Mouse (Mus musculus) spleen, postnatal 4 days (tissue): ENCODE measurements around the gene Josd1.

Source experiments
- DNase-seq, 2 experiments: peaks; one replicate each; pipeline ENCODE4 v3.0.0; 2022; ENCODE audit warnings: low spot score in 2 of 2

Josd1 gene

DNA sequence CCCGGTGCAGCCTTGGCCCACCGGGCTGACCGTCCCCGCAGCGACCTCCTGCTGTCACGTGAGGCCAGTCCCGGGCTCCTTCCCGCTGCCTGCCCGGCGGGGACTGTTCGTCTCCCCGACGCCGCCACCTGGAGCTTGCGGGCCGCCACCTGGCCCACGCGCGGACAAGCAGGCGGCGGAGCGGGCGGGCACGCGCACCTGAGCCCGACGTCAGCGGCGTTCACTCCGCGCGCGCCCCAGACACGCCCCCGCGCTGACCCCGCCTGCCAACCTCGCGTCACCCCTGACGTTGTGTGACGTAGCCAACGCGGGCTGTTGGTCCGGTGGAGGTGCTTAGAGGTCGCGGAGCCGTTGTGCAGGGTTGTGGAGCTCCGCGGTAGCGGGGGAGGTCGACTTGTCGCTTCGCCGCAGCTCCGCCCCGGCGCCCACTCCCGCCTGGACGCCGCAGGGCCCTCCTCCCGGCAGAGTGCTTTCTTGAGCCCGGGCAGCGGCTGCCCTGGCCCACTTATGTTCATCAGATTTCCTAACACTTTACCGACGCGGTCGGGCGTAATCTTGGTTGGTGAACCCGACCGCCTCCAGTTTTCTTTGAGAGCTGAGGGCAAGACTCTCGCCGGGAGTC lies at the start of gene Josd1:
Gene Josd1, minus strand, starts transcription at position 274 of the 622 bp plus-strand sequence.
- peak; percentile 98 to 99 for DNase-seq

DNA sequence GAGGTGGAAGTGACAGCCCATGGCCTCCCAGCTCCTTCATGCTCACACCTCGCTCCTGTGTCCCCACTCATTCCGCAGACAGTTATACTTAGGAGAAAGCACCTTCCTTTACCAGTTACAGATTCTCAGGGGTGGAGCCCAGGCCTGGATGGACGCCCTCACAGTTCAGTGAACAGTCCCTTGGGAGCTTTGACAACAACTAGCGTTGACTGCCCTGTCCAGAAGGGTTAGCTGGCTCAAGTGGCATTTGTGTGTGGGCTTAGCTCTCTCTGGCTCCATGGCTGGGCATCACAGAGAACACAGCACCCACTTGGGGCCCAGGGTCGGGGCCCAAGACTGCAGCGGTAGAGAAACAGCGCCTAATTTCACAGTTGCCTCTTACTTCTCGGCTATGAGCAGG lies 46.6 kb upstream of the Josd1 start:
- no peak for DNase-seq

- no peak for DNase-seq
Observed at GRCm38 (mm10) chr15:79733640-79734039, 45.9 kb upstream of the Josd1 start.

DNA sequence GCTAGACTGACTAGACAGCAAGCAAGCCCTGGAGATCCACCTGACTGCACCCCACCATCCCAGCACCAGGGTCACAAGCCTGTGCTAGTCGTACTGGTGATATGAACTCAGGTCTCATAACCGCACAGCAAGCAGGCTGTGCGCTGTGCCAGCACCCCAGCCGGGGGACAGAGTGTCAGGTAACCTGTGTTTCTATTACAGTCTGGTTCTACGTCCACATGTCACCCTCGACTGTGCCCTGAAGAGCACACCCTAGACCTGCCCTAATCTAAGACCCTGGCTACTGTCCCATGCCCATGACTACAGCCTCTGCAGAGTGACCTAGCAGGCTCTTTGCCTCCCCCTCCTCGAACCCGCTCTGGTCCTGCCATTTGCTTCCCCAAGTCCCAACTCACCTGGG lies 45.5 kb upstream of the Josd1 start:
- no peak for DNase-seq

- no peak for DNase-seq
Observed at GRCm38 (mm10) chr15:79731554-79731953, 43.8 kb upstream of the Josd1 start.

DNA sequence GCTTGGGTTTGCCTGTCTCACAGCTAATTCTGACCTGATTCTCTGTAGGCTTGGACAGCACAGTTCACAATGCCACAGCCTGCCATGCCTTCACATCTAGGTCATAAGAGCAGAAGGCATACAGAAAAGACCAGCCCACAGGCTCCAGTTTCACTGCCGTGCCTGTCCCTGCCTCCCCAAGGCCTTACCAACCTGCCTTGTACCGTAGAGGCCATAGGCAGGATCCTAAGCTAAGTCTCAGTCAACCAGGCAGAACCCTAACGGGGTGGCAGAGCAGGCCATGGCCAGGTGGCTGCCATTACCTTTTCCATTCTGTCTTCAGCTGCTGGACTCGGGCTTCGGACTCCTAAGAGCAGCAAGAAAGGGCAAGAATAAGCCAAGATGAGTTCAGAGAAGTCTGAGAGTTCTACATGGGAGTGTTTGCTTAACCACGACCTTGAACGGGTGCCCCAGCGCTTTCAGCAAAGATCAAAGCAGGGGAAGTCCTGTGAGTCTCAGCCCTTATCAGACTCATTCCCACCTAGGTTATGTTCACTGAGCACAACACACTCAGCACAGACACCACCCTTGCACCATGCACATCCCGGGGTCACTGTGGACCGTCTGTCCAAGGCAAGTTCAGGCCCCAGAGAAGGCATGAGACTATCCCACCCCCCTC lies 41.1 kb upstream of the Josd1 start:
- DNase-seq, result no peak

DNA sequence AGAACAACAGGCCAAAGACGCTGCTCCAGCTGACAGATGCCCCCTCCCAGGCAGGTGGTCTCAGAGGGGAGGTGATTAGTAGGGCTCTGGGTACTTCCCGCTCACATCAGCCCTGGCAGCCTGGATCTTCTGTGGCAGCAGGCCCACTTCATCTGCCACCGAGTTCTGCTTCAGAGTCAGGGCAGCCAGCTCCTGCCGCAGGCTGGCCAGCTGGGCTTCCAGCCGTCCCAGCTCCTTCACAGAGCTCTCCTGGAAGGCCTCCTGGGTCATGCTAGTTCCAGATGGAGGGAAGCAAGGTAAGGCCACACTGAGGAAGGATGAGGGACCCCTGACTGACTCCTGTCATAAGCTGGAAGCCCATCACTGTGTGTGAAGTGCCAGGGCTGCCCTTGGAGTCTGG lies 40.6 kb upstream of the Josd1 start:
- no peak for DNase-seq

GRCm38 (mm10) chr15:79727840-79728239 lies 40.1 kb upstream of the Josd1 start:
- no peak for DNase-seq

DNA sequence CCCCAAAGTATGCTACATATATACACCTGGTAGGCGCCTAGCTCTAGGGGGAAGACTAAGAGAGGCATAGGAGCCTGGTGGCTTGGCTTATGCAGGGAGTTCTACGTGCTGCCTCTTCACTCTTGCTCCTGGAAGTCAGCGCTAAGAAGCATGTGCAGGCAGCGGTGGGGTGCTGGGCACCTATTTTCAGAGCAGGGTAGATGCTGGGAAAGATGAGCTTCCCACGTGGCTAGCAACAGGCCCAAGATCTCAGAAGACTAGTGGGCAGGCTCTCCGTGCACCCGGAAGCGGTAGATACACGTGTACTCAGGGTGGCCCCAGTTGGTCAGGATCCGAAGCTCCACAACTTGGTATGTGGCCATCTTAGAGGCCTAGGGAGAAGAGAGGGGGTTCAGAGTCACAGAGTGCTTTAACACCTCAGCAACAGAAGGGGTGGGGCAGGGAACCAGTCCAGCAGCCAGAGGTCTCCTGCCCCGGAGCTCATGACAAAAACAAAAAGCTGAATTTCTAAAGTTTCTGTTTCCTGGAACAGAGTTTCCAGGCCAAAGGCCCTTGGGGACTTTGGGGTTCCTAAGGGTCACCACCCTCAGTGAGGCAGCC lies 37.6 kb upstream of the Josd1 start:
- DNase-seq, result no peak

GRCm38 (mm10) chr15:79723439-79723838 lies 35.7 kb upstream of the Josd1 start:
- DNase-seq, result peak; percentile 57 to 76

DNA sequence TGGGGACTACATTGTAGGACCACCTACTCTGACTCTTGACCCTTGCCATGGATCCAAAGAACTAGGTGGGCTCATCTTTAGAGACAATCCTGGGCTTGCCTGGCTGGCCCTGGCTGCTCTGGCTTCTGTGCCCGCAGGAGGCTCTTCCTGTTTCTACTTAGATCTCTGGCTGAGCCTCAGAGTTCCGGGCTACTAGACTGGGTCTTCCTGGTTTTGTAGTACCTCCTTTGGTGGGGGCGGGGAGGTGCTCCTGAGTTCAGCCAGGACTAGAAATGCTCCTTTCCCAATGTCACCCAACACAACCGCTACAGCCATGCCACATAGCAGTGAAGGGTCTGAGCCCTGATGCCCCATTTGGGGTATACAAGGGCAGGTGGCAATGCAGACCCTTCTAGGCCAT lies 33.1 kb upstream of the Josd1 start:
- no peak for DNase-seq

DNA sequence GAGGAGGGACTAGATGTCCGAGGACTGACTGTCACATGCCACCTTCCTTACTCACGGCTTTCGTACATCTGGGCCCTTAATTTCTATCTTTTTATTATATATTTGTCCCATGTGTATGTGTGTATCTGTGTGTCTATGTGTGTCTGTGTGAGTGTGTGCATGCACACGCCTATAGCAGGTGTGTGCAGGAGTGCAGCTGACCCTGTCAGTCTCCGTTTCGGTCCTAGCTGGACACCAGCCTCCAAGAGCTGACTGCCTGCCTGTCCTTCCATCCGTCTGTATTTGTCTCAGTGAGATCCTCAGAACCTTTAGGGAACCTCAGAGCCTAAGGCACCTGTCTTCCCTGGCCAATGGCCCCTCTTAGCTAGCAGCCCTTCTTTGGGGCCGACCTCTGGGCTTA lies 32.5 kb upstream of the Josd1 start:
- no peak for DNase-seq

DNA sequence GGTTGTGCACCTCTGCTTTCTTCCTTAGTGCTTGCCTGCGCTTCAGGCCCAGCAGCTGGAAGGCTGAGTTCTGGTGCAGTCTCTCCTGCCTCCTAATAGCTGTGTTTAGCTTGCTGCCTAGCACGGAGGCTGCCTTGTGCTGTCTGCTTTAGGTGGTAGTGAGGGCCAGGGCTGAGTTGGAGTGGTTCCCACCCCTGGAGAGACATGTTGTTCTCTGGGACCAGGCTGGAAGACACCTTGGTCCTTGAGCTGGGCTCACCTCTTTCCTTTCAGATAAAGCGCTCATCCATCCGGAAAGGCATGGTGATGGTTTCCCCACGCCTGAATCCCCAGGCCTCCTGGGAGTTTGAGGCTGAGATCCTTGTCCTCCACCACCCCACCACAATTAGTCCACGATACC lies 29.0 kb upstream of the Josd1 start:
- DNase-seq, result no peak

- DNase-seq, result no peak
Observed at GRCm38 (mm10) chr15:79715646-79716045, 27.9 kb upstream of the Josd1 start.

GRCm38 (mm10) chr15:79708229-79708822 lies 20.6 kb upstream of the Josd1 start:
- no peak for DNase-seq

DNA sequence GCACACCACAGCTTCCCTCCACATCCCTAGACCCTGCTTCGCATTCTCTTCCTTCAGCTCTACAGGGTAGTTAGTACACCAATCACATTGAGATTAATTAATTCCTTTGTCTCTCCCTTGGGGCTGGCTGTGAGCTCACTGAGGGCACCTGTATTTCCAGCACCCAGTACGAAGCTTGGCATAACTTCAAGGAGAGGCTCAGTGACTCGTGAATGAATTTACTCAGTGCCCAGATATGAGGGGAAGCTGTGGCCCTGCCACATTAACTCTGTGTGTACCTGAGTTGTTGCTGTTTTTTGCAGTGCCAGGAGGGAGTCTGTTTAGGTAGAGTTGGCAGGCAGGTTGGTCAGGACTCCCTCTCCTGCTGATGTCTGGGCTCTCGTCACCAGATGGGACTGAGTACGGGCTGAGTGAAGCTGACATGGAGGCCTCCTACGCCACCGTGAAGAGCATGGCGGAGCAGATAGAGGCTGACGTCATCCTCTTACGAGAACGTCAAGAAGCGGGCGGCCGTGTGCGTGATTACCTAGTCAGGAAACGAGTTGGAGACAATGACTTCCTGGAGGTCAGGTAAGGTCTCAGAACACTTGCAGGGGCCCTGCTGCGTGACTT lies 19.0 kb upstream of the Josd1 start:
- no peak for DNase-seq

GRCm38 (mm10) chr15:79697558-79698187 lies 10.0 kb upstream of the Josd1 start:
- no peak for DNase-seq

- peak in 1 of 2 experiments; percentile 64 for DNase-seq
Observed at GRCm38 (mm10) chr15:79697011-79697410, 9.3 kb upstream of the Josd1 start.

GRCm38 (mm10) chr15:79696508-79696907 lies 8.8 kb upstream of the Josd1 start:
- DNase-seq, result no peak

DNA sequence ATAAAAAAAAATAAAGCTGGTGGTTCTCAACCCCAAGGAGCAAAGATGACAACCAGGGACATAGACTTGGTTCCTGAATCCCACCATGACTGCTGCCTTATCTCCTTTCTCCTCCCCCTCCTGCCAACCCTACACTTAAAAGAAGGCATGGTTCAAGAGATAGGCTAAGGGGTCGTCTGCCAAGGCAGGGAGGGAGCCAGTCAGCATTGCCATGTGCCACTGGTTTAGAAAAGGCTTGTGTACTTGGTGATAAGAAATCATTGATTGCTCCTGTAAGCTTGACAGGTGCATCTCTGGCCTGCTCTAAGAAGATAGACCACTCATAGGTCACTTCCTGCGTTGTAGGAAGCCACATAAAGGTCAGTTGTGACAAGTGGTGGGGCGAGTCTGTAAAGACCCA lies 7.8 kb upstream of the Josd1 start:
- DNase-seq, result no peak

- peak in 1 of 2 experiments; percentile 49 for DNase-seq
Observed at GRCm38 (mm10) chr15:79694512-79694911, 6.8 kb upstream of the Josd1 start.

GRCm38 (mm10) chr15:79693740-79694139 lies 6.0 kb upstream of the Josd1 start:
- peak in 1 of 2 experiments; percentile 74 for DNase-seq
